Mouse (Mus musculus) skeletal muscle tissue, adult 2 months (tissue): ENCODE measurements around the gene Lrrc4.

Experiments used
- DNase-seq: peaks from one replicate; pipeline ENCODE4 v3.0.0-alpha.2; 2012; ENCODE audit warnings: low read depth, low spot score

Lrrc4 gene

GRCm38 (mm10) chr6:28767891-28768481 lies 63.6 kb downstream of the Lrrc4 start:
- no peak for DNase-seq

GRCm38 (mm10) chr6:28766622-28767021 lies 64.9 kb downstream of the Lrrc4 start:
- no peak for DNase-seq

DNA sequence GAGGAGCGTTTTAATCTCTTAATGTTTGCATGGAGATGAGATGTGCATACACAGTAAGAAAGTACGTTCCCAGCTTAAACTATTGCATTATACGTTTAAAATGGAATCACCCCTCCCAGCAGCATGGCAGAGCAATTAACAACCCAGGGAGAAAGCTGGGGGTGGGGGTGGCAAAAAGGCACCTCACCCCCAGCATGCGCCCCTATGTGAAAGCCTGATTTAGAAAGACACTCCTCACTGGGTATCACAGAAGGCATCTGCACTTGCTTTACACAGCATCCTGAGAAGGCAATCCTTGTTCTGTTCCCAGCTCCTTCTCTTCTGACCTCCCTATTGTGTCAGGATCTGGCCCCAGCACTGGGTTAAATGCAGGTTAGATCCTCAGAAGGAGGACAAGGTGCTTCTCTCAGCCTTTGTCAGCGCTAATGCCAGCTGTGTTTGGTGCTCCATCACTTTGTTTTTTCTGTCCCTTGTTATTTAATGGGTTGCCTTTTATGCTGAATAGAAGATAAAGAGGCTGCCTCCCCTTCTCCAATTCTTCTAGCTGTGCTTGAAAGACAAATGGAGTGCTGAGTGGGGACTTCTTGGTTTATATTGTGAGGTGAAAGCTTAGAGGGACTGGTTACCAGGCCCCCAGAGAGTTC lies 69.3 kb downstream of the Lrrc4 start:
- DNase-seq = no peak

DNA sequence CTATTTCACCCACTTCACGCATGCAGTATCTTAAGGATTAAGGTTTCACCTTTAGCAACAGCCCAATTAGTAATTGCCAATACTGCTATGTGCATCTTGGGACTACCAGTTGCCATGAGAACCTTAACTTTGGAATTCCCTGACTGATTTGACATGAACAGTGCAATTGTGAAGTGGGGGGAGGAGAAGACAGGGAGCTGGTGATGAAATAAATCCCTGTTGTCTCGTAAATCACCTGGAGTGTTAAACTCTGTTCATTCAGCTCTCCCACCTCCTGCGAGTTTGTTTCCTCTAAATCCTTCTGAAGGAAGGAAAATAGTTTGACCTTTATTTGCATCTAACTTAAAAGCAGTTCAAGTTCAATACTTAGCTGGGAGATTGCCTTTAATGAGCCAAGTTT lies 69.8 kb downstream of the Lrrc4 start:
- no peak for DNase-seq

- no peak for DNase-seq
These were observed 73.3 kb downstream of the Lrrc4 start for GRCm38 (mm10) chr6:28758293-28758692.

DNA sequence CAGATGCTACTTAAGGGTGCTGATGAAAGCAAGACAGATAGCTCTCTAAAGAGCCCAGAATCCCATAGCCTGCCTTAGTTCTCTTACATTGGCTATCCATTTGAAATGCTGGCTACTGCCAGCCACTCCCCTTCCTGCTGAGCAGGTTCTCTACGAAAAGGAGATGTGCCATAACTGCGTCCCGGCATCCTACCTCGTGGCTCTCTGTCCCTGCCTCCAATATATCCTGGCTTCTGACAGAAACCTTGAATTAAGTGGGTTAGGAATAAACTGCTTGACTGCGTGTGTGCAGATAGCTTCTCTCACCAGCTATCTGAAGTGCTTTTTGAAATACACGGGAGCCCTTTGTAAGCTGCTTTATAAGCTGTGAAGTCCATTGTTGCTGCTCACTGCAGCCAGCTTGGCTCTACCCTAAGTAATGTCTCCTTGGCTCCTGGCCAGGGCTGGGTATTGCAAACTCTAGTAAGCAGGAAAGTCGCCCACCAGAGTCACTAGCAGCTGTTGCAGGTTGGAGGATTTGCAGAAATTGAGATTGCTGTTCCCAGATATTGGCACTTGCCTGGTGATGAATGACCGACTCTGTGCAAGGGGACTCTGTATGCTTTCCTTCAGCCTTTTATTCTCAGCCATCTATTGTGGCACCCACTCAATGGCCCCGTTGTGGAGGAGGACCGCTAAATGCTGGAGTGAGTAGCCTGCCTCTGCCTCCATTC lies 75.1 kb downstream of the Lrrc4 start:
- DNase-seq = no peak

- no peak for DNase-seq
These were observed 77.2 kb downstream of the Lrrc4 start for GRCm38 (mm10) chr6:28754127-28754898.

- no peak for DNase-seq
These were observed 77.9 kb downstream of the Lrrc4 start for GRCm38 (mm10) chr6:28753681-28754080.

- DNase-seq = no peak
These were observed 78.3 kb downstream of the Lrrc4 start for GRCm38 (mm10) chr6:28753217-28753616.

- no peak for DNase-seq
These were observed 80.4 kb downstream of the Lrrc4 start for GRCm38 (mm10) chr6:28751186-28751585.

DNA sequence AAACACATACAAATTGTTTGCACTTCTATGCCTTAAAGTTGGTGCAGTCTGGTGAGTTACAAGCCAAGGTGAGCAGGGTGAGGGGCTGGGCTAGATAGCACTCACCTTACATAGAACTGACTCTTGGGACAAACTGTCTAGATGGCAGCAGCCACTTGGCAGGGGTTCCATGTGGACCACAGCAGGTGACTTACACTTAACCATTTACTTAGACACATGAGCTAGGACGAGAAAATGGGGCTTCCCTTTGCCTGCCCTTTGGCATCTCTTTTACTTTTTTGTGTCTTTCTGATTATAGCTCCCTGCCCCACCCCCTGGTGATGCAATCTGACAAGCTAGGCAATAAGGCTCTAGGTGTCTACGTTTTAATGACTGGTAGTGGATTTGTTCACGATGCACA lies 82.3 kb downstream of the Lrrc4 start:
- DNase-seq = no peak

- DNase-seq = no peak
These were observed 83.4 kb downstream of the Lrrc4 start for GRCm38 (mm10) chr6:28747931-28748670.

- DNase-seq = no peak
These were observed 84.5 kb downstream of the Lrrc4 start for GRCm38 (mm10) chr6:28747025-28747424.

- DNase-seq = no peak
These were observed 85.7 kb downstream of the Lrrc4 start for GRCm38 (mm10) chr6:28745864-28746263.

- DNase-seq = no peak
These were observed 88.0 kb downstream of the Lrrc4 start for GRCm38 (mm10) chr6:28743586-28743985.

- DNase-seq = no peak
These were observed 93.9 kb downstream of the Lrrc4 start for GRCm38 (mm10) chr6:28737601-28738000.

GRCm38 (mm10) chr6:28736665-28737064 lies 94.9 kb downstream of the Lrrc4 start:
- DNase-seq = no peak

DNA sequence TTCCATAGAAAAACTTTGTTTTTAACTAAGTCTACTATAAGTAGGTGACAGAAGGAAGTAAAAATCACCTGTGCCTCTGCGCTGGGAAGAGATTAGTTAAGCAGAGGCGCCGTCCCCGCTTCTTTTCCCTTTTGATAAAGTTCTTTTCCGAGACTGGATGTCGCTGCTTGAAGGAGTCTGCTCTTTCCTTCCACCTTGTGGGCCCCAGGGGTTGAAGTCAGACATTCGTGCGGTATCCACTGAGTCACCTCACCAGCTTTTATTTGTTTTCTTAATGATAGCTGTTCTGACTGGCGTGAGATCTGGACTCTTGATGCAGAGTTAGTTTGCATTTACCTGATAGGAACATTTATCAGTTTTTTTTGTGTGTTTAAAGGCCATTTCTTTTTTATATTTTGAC lies 96.4 kb downstream of the Lrrc4 start:
- no peak for DNase-seq

- no peak for DNase-seq
These were observed 97.5 kb downstream of the Lrrc4 start for GRCm38 (mm10) chr6:28733884-28734647.

- DNase-seq = no peak
These were observed 100.3 kb downstream of the Lrrc4 start for GRCm38 (mm10) chr6:28731246-28731645.

GRCm38 (mm10) chr6:28729649-28730048 lies 101.9 kb downstream of the Lrrc4 start:
- no peak for DNase-seq
